Mouse (Mus musculus) ES-Bruce4 (cell line): Measurements from ENCODE around the gene Myo1a. TPM values are rescaled to one million over a fixed set of nuclear protein-coding genes. Genes with fewer than 3 reads are reported as not detected.

Experiments
- H3K27ac ChIP-seq: 2 replicates; pipeline ENCODE4 v1.5.1; 2012; ENCODE audit warnings: low read length, inconsistent platforms; ENCODE audit not compliant: insufficient read depth
- H3K27me3 ChIP-seq: 2 replicates; pipeline ENCODE4 v1.6.1; 2012; ENCODE audit warnings: mild to moderate bottlenecking, low read length, inconsistent platforms; ENCODE audit not compliant: control insufficient read depth, poor library complexity, insufficient read depth, severe bottlenecking
- H3K36me3 ChIP-seq: 2 replicates; pipeline ENCODE4 v1.6.1; 2012; ENCODE audit warnings: inconsistent platforms, mild to moderate bottlenecking, low read length, moderate library complexity; ENCODE audit not compliant: control insufficient read depth, poor library complexity, insufficient read depth, severe bottlenecking
- H3K4me1 ChIP-seq: one replicate; pipeline ENCODE4 v1.8.1; 2011; ENCODE audit warnings: low read length; ENCODE audit not compliant: control insufficient read depth, insufficient read depth
- H3K4me3 ChIP-seq: 2 replicates; pipeline ENCODE4 v1.5.1; 2011; ENCODE audit warnings: low read depth, mild to moderate bottlenecking, low read length
- H3K9ac ChIP-seq: 2 replicates; pipeline ENCODE4 v1.6.1; 2012; ENCODE audit warnings: low read depth, mild to moderate bottlenecking, inconsistent platforms; ENCODE audit not compliant: poor library complexity, severe bottlenecking
- H3K9me3 ChIP-seq: replicated peaks from 2 replicates; pipeline ENCODE4 v1.6.1; 2012; ENCODE audit warnings: mild to moderate bottlenecking, low read length, inconsistent platforms; ENCODE audit not compliant: control insufficient read depth, poor library complexity, insufficient read depth, severe bottlenecking
- CTCF ChIP-seq: IDR thresholded peaks from one replicate; pipeline ENCODE4 v1.8.1; 2011; ENCODE audit warnings: low read depth, low read length
- EP300 ChIP-seq: IDR thresholded peaks from 2 replicates; pipeline ENCODE4 v1.6.1; 2011; ENCODE audit warnings: low read depth, low read length; ENCODE audit not compliant: insufficient read depth
- POLR2A ChIP-seq: IDR thresholded peaks from one replicate; pipeline ENCODE4 v1.8.1; 2011; ENCODE audit warnings: low read length; ENCODE audit not compliant: insufficient read depth
- polyA plus RNA-seq: library from polyadenylated mRNA; stranded (reverse); fragments of >200 nt; gene quantifications from 2 replicates; pipeline ENCODE4 v1.2.4, GENCODE M21; 2011; ENCODE audit warnings: low read depth; ENCODE audit not compliant: missing spikeins, insufficient read depth, insufficient read length

The Myo1a gene
- polyA plus RNA-seq, 1 experiment, result 0.34 TPM

- H3K9ac ChIP-seq, result no peak overlapping the region
- TF ChIP-seq CTCF (peak; percentile 45), POLR2A (no peak)
Observed at GRCm38 (mm10) chr10:127662666-127663253, 42.2 kb upstream of the Myo1a start.

GRCm38 (mm10) chr10:127663590-127663989, 41.4 kb upstream of the Myo1a start:
- Histone ChIP-seq H3K9ac (no peak overlapping the region), H3K36me3 (peaks cover 7% of the 10 kb centered on the region), H3K4me3 (no peak overlapping the region), H3K27me3 (no peaks in the 10 kb centered on the region), H3K4me1 (peaks cover 2% of the 10 kb centered on the region), H3K9me3 (no peaks in the 10 kb centered on the region), H3K27ac (no peak overlapping the region)
- TF ChIP-seq EP300, result no peak
- TF ChIP-seq CTCF, result no peak

More at GRCm38 (mm10) chr10:127662666-127663253, 42.2 kb upstream of the Myo1a start:
- no peaks in the 10 kb centered on the region for H3K27me3 ChIP-seq
- H3K9me3 ChIP-seq, result no peaks in the 10 kb centered on the region
- peaks cover 7% of the 10 kb centered on the region for H3K36me3 ChIP-seq
- H3K27ac ChIP-seq, result no peak overlapping the region
- H3K4me3 ChIP-seq, result no peak overlapping the region
- H3K4me1 ChIP-seq, result peaks cover 2% of the 10 kb centered on the region

- Histone ChIP-seq H3K4me1 (peaks cover 2% of the 10 kb centered on the region), H3K27me3 (no peaks in the 10 kb centered on the region), H3K4me3 (no peak overlapping the region), H3K9me3 (no peaks in the 10 kb centered on the region), H3K36me3 (peaks cover 7% of the 10 kb centered on the region), H3K9ac (no peak overlapping the region), H3K27ac (no peak overlapping the region)
- TF ChIP-seq CTCF (no peak), EP300 (no peak), POLR2A (no peak)
Observed at GRCm38 (mm10) chr10:127664166-127664565, 40.8 kb upstream of the Myo1a start.

DNA sequence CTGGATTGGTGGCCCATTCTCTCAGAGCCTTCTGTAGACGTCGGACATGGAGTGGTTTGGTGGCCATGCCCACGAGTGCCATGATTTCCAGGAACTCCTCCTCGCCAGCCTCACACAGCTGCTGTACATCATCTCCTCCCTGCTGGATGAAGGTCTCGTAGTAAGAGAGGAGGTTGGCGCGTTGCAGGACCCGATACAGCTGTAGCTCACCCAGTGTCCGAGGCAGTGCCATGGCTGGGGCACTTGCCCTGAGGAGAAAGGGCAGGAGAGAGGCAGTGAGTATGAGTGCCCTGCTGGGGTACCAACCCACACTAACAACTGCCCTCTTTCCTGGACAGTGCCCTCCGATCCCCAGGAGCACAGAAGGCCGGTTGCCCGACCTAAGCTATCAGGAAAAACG, 40.1 kb upstream of the Myo1a start:
- TF ChIP-seq CTCF (no peak), EP300 (no peak), POLR2A (no peak)
- H3K4me1 ChIP-seq, result no peaks in the 10 kb centered on the region
- no peak overlapping the region for H3K9ac ChIP-seq
- no peak overlapping the region for H3K4me3 ChIP-seq
- no peak overlapping the region for H3K27ac ChIP-seq
- H3K27me3 ChIP-seq, result no peaks in the 10 kb centered on the region
- H3K36me3 ChIP-seq, result peaks cover 4% of the 10 kb centered on the region
- H3K9me3 ChIP-seq, result no peaks in the 10 kb centered on the region

DNA sequence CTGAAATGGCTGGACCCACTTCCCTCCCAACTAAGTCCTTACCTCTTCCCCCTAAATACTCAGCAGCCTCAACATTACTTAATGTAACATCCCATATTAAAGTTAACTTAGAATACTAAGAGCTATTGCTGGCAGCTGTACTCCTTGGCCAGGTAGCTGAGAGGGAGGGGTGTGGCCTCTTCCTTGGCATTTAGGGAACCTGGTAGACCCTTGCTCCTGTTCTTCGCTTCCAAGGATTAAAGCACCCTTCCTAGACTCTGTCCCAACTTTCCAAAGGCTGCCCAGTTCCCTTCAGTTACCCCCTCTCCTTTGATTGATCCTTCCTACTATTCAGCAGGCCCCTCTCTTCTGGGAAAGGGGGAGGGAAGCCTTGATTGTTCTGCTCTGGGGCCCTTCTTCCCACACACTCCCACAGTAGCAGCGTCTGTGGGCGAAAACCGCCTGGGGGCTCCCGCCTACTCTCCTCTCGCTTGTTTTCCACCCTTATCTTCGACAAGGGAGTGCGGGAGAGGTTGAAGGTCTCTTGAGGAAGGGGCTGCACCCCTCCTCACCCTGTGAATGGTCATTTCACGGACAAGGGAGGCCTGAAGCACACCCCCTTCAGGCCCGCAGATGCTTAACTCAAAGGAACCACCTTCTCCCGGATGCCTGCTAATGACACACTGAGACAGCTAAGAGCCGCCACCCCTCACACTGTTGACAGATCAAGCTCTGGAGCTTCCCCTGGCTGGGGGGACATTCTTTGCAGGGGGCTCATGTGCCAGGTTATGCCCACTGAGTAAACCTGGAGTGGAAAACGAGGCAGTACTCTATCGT, 39.4 kb upstream of the Myo1a start:
- H3K36me3 ChIP-seq, result no peaks in the 10 kb centered on the region
- no peaks in the 10 kb centered on the region for H3K4me1 ChIP-seq
- H3K27ac ChIP-seq, result no peak overlapping the region
- no peaks in the 10 kb centered on the region for H3K27me3 ChIP-seq
- peak overlapping the region; percentile 72 for H3K4me3 ChIP-seq
- TF ChIP-seq EP300, result no peak
- H3K9ac ChIP-seq, result peak overlapping the region; percentile 87; the same call in 1 of the 2 replicates
- H3K9me3 ChIP-seq, result no peaks in the 10 kb centered on the region

- peak within 1 kb of the TSS; percentile 78 for H3K27ac ChIP-seq
- no peaks in the 10 kb centered on the region for H3K27me3 ChIP-seq
- no peaks in the 10 kb centered on the region for H3K4me1 ChIP-seq
- no peaks in the 10 kb centered on the region for H3K9me3 ChIP-seq
- peak within 1 kb of the TSS; percentile 87 for H3K9ac ChIP-seq
- H3K36me3 ChIP-seq, result no peaks in the 10 kb centered on the region
- TF ChIP-seq EP300 (no peak), CTCF (no peak), POLR2A (no peak)
- H3K4me3 ChIP-seq, result peak within 1 kb of the TSS; percentile 72
Observed at GRCm38 (mm10) chr10:127666501-127667268, 38.3 kb upstream of the Myo1a start, which contains the start of gene Nemp1. Nemp1 (plus strand) TSS chr10:127666901.
